Mouse (Mus musculus) pancreas, adult 10 weeks (tissue): ENCODE results near the gene Gm28870. TPM values are rescaled to one million over a fixed set of nuclear protein-coding genes. Genes with fewer than 3 reads are reported as not detected.

Experiments used
- polyA plus RNA-seq: library from polyadenylated mRNA; stranded (reverse); fragments of 350-450 nt; fragmentation: Illumina TruSeq; extraction: RNeasy Lipid Tissue Mini Kit (QIAGEN cat#74804); gene quantifications from one replicate; pipeline ENCODE4 v1.2.3, GENCODE M21; 2015; ENCODE audit warnings: low read depth, low replicate concordance; ENCODE audit not compliant: insufficient read depth

Gm28870 gene
- polyA plus RNA-seq: not detected

DNA sequence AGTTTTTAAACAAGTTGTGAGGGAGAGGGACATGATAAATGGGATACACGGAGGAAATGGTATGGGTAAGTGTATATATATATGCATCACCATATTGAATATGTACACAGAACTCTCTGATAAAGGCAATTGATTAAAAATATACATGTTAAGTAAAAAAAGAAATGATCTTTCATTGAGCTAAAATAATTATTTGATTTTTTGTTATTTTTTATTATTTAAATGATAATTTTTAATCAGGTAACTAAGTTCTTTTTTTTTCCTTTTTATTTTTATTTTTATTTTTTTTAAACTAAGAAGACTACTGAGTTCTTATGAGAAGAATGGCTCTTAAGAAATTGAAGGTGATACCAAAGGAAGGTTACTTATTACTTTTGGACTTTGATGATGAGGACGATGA lies at the start of gene Gm28870:
Gene Gm28870 (plus strand): TSS at position 301 of the 400 bp plus-strand sequence.

